ENCODE assay signal across 20 mouse cellular contexts in genomic region chr11:70191188-70191587, GRCm38 (mm10). TPM values are rescaled to one million over a fixed set of nuclear protein-coding genes. Genes with fewer than 3 reads are reported as not detected.
"Had no signal": no experiment of that assay in that cellular context is flagged by ENCODE, and none has a peak within 500 bp of the region (broad histone marks: within the 10 kb centered on the region; RNA-seq: fewer than 3 reads in every experiment).

No protein-coding gene starts in this region.

- H3K4me1 ChIP-seq: limb, embryonic 10.5 days; liver, embryonic 12.5 days; liver, embryonic 15.5 days; midbrain, embryonic 12.5 days; midbrain, embryonic 15.5 days; neural tube, embryonic 13.5 days had no signal

- DNase-seq: layer of hippocampus, adult 9-11 months; liver; lung, adult 18-20 months; lung, postnatal 10 days; lung, postnatal 36 days; retina, postnatal 1 day; right cerebral cortex, postnatal 25 days; thymus, adult 18-20 months; thymus, postnatal 14 days; thymus, postnatal 4 days had no signal

- H3K9me3 ChIP-seq: limb, embryonic 10.5 days; liver, embryonic 12.5 days; liver, embryonic 15.5 days; lung, embryonic 15.5 days; midbrain, embryonic 12.5 days; midbrain, embryonic 15.5 days; neural tube, embryonic 13.5 days had no signal

- H3K27me3 ChIP-seq: limb, embryonic 13.5 days; liver, embryonic 12.5 days; liver, embryonic 15.5 days; lung, embryonic 15.5 days; midbrain, embryonic 12.5 days; midbrain, embryonic 15.5 days; neural tube, embryonic 13.5 days had no signal

- H3K27ac ChIP-seq: kidney, postnatal 0 days; layer of hippocampus, adult 2 months; limb, embryonic 10.5 days; limb, embryonic 13.5 days; liver, embryonic 12.5 days; liver, embryonic 15.5 days; lung, embryonic 15.5 days; midbrain, embryonic 12.5 days; midbrain, embryonic 15.5 days; neural tube, embryonic 13.5 days had no signal

- H3K36me3 ChIP-seq: limb, embryonic 10.5 days; limb, embryonic 13.5 days; liver, embryonic 12.5 days; liver, embryonic 15.5 days; lung, embryonic 15.5 days; midbrain, embryonic 12.5 days; midbrain, embryonic 15.5 days; neural tube, embryonic 13.5 days had no signal

- H3K4me3 ChIP-seq: layer of hippocampus, adult 2 months; limb, embryonic 10.5 days; limb, embryonic 13.5 days; liver, embryonic 12.5 days; liver, embryonic 15.5 days; lung, embryonic 15.5 days; midbrain, embryonic 12.5 days; midbrain, embryonic 15.5 days; neural tube, embryonic 13.5 days had no signal

RNA-seq across cellular contexts. Expression of gene Clec10a, which starts 35.2 kb away (rescaled TPM):
- polyA plus RNA-seq: limb, embryonic 10.5 days; liver, embryonic 12.5 days had no signal
